Mouse (Mus musculus) embryonic facial prominence, embryonic 11.5 days (tissue): Measurements from ENCODE around the gene Rfxank. TPM values are rescaled to one million over a fixed set of nuclear protein-coding genes. Genes with fewer than 3 reads are reported as not detected.

Experiments
- ATAC-seq: fragments of 200-750 bp; cut with Nextera tagmentation; replicated peaks from 2 replicates; pipeline ENCODE4 v1.8.0; 2017; ENCODE audit warnings: low read depth; ENCODE audit not compliant: insufficient number of reproducible peaks, low FRiP score, low TSS enrichment
- DNase-seq: peaks from one replicate; pipeline ENCODE4 v3.0.0-alpha.2; 2015; ENCODE audit warnings: low spot score
- H3K27ac ChIP-seq: fragments of 300-500 bp; sonication (generic); replicated peaks from 2 replicates; pipeline ENCODE4 v1.5.1; 2014; ENCODE audit warnings: mild to moderate bottlenecking, low read depth, low read length, control low read depth
- H3K27me3 ChIP-seq: fragments of 300-500 bp; sonication (generic); 2 replicates; pipeline ENCODE4 v1.6.1; 2014; ENCODE audit warnings: mild to moderate bottlenecking, low read length, moderate library complexity, mixed read lengths; ENCODE audit not compliant: control insufficient read depth, insufficient read depth
- H3K36me3 ChIP-seq: fragments of 300-500 bp; sonication (generic); replicated peaks from 2 replicates; pipeline ENCODE4 v1.6.1; 2014; ENCODE audit warnings: low read depth, mild to moderate bottlenecking, low read length, moderate library complexity, mixed read lengths; ENCODE audit not compliant: control insufficient read depth, insufficient read depth
- H3K4me1 ChIP-seq: fragments of 300-500 bp; sonication (generic); 2 replicates; pipeline ENCODE4 v1.6.1; 2014; ENCODE audit warnings: low read length, mixed read lengths; ENCODE audit not compliant: control insufficient read depth, insufficient read depth
- H3K4me2 ChIP-seq: fragments of 300-500 bp; sonication (generic); 2 replicates; pipeline ENCODE4 v1.6.1; 2014; ENCODE audit warnings: low read depth, mild to moderate bottlenecking, control low read depth, low read length, moderate library complexity
- H3K4me3 ChIP-seq: fragments of 300-500 bp; sonication (generic); 2 replicates; pipeline ENCODE4 v1.5.1; 2014; ENCODE audit warnings: low read depth, low read length, control low read depth
- H3K9ac ChIP-seq: fragments of 300-500 bp; sonication (generic); replicated peaks from 2 replicates; pipeline ENCODE4 v1.6.1; 2014; ENCODE audit warnings: mild to moderate bottlenecking, control low read depth, low read length
- H3K9me3 ChIP-seq: fragments of 300-500 bp; sonication (generic); replicated peaks from 2 replicates; pipeline ENCODE4 v1.6.1; 2016; ENCODE audit warnings: mild to moderate bottlenecking, low read length, inconsistent platforms, mixed read lengths; ENCODE audit not compliant: control insufficient read depth
- WGBS: fragments of 180-500 bp; shearing (Covaris S2); extraction: QIAGEN DNeasy Blood & Tissue Kit; methylation state at CpG from one replicate; pipeline ENCODE4 v1.1.7; 2014; 5-methylcytosine and 5-hydroxymethylcytosine counted together
- polyA plus RNA-seq: library from polyadenylated mRNA; unstranded; fragments of >200 nt; fragmentation: Nextera tagmentation; extraction: Ambion mirVana; gene quantifications from 2 replicates; pipeline ENCODE4 v1.2.1, GENCODE M21; 2014

Gene Rfxank
- polyA plus RNA-seq, result 17.0 and 18.3 TPM in 2 replicates

DNA sequence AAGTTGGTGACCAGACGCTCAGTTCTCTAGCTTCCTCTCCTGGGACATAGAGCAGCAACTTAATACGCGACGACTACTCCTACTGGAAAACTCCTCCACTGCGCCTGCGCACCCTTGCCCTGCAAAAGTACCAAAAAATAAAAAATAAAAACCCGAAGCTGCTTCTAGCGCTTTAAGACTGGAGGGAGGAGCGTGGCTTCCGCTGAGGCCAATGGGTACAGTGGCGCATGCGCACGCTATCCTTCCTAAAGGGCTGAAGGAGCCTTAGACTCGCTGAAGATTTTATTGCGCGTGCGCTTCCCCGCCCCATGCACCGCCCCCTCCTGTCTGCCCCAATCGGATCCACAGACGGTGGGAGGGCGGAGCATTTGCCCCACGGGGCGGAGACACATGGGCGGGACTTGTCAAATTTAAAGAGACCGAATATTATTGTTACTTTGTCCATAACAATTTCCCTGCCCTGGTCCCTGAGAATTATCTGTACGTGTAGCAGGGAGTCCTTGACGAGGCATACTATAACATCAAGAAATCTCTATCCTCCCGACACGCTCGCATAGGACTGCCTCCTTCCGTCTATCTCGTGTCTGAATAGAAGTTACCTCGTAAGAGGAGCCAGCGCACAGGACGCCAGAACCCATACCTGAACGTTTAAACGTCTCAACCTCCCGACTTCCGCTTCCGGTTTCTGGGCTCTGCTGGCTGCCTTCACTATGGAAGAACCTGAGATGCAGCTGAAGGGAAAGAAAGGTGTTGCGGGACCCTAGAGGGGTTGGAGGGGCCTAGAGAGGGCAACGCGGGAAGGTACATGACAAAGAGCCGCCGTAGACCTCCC lies at the start of gene Rfxank, which contains the start of the genes Borcs8 and Mef2b:
Rfxank (minus strand) TSS at position 129 of the 832 bp plus-strand sequence.
Borcs8 (plus strand) TSS at position 474 of the 832 bp plus-strand sequence.
Mef2b (plus strand) TSS at position 686 of the 832 bp plus-strand sequence.
- DNase-seq, result peak; percentile 100
- under 1% methylated on average over 46 of the region's 46 CpGs for WGBS
- peak; percentile 93 for ATAC-seq
- H3K27me3 ChIP-seq, result no peaks in the 10 kb centered on the region
- H3K4me1 ChIP-seq, result peaks cover 5% of the 10 kb centered on the region
- H3K9me3 ChIP-seq, result no peaks in the 10 kb centered on the region
- H3K4me3 ChIP-seq, result peak within 1 kb of the TSS; percentile 78
- H3K4me2 ChIP-seq, result peak within 1 kb of the TSS; percentile 81
- H3K9ac ChIP-seq, result peak within 1 kb of the TSS; percentile 83
- peak within 1 kb of the TSS; percentile 57 for H3K27ac ChIP-seq
- peaks cover 7% of the 10 kb centered on the region for H3K36me3 ChIP-seq

DNA sequence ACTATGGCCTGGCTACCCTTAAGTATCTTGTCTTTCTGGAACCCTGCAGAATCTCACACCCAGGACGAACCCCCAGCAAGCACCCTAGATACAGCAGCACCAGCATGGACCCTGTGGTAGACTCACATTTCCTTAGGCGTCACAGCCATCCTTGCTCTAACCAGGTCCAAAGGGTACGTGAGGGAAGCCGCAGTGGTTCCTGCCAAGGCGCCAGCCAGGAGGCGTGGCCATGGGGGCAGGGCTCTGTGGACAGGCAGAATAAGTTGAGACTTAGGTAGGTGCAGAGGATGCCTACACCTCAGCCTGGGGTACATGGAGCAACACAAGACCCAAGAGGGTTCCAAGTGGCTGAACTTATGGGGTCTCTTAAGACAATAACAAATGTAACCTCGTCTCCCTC lies 49.8 kb upstream of the Rfxank start:
- Histone ChIP-seq H3K9ac (no peak overlapping the region), H3K36me3 (no peaks in the 10 kb centered on the region), H3K27me3 (no peaks in the 10 kb centered on the region), H3K4me2 (no peak overlapping the region), H3K4me3 (no peak overlapping the region), H3K4me1 (no peaks in the 10 kb centered on the region), H3K9me3 (no peaks in the 10 kb centered on the region), H3K27ac (no peak overlapping the region)
- ATAC-seq, result no peak
- no peak for DNase-seq
- WGBS, result 70% methylated on average over 7 of the region's 7 CpGs

DNA sequence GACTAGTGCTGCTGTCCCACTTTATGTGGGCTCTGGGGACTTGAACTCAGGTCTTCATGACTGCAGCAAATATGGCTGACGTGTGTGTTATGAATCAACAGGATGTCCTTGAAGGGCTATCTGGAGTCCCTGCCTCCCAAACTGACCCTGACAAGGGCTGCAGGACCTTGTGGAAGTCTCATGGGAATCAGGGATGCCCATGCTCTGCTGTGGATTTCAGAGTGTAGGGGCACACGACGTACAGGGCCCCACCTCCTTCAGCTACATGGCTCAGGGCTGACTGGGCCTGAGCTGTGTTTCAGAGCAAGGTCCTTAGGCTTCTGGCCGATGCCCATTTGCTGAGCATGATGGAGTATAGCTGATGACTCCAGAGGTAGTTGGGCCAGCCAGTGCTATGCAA lies 44.2 kb upstream of the Rfxank start:
- ATAC-seq (no peak), DNase-seq (no peak)
- H3K4me3 ChIP-seq, result no peak overlapping the region
- H3K4me1 ChIP-seq, result no peaks in the 10 kb centered on the region
- H3K9me3 ChIP-seq, result no peaks in the 10 kb centered on the region
- H3K27ac ChIP-seq, result no peak overlapping the region
- H3K4me2 ChIP-seq, result no peak overlapping the region
- H3K27me3 ChIP-seq, result no peaks in the 10 kb centered on the region
- WGBS, result 89% methylated on average over 4 of the region's 4 CpGs
- no peaks in the 10 kb centered on the region; the same call in 1 of the 2 replicates for H3K36me3 ChIP-seq
- no peak overlapping the region for H3K9ac ChIP-seq

DNA sequence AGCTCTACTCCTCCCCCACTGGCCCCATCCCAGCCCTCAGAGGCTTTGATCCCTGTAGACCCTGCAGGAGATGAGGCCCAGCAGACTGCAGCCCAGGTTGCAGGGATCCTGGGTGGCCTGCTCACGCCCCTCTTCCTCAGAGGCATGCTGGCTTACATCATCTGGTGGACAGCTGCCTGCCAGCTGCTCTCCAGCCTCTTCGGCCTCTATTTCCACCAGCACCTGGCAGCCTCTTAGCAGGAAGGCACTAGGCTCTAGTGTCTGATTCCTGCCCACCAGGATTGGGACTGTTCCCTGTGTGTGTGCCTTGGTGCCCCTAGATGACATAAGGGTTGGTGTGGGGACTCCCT lies 42.9 kb upstream of the Rfxank start:
- Histone ChIP-seq H3K4me1 (no peaks in the 10 kb centered on the region), H3K4me2 (no peak overlapping the region), H3K9me3 (no peaks in the 10 kb centered on the region), H3K27ac (no peak overlapping the region), H3K36me3 (no peaks in the 10 kb centered on the region; the same call in 1 of the 2 replicates), H3K9ac (no peak overlapping the region), H3K27me3 (no peaks in the 10 kb centered on the region), H3K4me3 (no peak overlapping the region)
- ATAC-seq (no peak), DNase-seq (no peak)
- WGBS, result 74% methylated on average over 2 of the region's 2 CpGs

DNA sequence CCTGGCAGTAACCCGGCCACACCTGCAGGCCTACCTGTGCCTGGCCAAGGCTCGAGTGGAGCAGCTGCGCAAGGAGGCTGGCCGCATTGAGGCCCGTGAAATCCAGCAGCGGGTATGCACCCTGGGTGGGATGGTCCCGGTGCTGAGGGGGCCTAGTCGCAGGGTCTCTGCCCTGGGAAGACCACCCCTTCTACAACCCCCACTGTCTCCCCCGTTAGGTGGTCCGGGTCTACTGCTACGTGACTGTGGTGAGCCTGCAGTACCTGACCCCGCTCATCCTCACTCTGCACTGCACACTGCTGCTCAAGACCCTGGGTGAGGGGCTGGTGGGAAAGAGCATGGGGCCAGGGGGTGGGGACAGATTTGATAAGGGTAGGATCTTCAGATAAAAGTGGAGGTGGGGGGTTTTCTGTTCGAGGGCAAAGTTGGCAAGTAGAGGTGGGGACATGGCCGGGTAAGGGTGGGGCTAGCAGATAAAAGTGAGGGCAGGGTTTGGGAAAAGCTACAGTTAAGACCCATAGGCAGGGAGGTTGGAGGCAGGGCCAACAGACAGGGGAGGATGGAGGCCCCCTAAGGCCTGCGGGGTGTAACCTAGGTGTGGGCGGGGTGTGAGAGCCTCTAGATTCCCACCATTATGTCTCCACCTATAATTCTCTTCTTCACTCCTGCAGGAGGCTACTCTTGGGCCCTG lies 42.4 kb upstream of the Rfxank start:
- Histone ChIP-seq H3K4me3 (no peak overlapping the region), H3K4me2 (no peak overlapping the region), H3K27me3 (no peaks in the 10 kb centered on the region), H3K4me1 (no peaks in the 10 kb centered on the region), H3K27ac (no peak overlapping the region), H3K9me3 (no peaks in the 10 kb centered on the region), H3K9ac (no peak overlapping the region; the same call in 1 of the 2 replicates), H3K36me3 (no peaks in the 10 kb centered on the region; the same call in 1 of the 2 replicates)
- DNase-seq (no peak), ATAC-seq (no peak; the same call in 1 of the 2 replicates)
- WGBS, result 88% methylated on average over 16 of the region's 16 CpGs

DNA sequence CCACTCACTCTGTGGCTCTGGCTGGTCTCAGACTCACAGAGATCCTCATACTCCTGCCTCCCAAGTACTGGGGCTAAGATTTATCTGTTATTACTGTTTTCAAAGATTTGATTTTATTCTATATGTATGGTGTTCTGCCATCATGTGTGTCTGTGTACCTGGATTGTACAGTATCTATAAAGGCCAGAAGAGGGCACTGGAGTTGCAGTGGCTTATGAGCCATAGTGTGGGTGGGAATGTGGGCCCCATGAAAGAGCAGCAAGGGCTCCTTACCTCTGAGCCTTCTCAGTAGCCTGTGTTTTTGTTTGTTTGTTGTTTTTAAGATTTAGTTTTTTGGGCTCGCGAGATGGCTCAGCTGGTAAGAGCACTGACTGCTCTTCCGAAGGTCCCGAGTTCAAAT lies 40.1 kb upstream of the Rfxank start:
- H3K9me3 ChIP-seq, result no peaks in the 10 kb centered on the region
- no peak overlapping the region for H3K4me2 ChIP-seq
- no peak overlapping the region for H3K9ac ChIP-seq
- WGBS, result 92% methylated on average over 4 of the region's 4 CpGs
- H3K27me3 ChIP-seq, result no peaks in the 10 kb centered on the region
- H3K4me1 ChIP-seq, result no peaks in the 10 kb centered on the region
- DNase-seq (no peak), ATAC-seq (no peak)
- no peak overlapping the region for H3K4me3 ChIP-seq
- H3K36me3 ChIP-seq, result no peaks in the 10 kb centered on the region; the same call in 1 of the 2 replicates
- H3K27ac ChIP-seq, result no peak overlapping the region

DNA sequence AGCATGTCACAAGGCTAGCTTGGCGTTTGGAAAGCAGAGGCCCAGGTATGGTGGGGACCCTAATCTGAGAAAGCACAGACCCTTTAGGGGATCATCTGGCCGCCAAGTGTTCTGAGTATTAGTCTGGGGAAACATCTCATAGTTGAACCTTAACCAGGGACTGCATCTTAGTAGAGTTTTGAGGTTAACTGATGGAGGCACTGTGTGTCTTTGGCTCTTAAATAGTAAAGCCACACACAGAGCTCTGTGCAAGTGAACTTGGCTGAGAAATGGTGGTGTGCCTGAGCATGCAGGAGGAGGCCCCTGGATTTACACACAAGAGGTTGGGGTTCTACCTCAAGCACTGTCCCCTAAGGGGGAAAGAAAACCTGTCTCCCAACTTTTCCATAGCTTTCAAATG lies 39.3 kb upstream of the Rfxank start:
- H3K36me3 ChIP-seq, result no peaks in the 10 kb centered on the region; the same call in 1 of the 2 replicates
- H3K4me2 ChIP-seq, result no peak overlapping the region
- H3K4me3 ChIP-seq, result no peak overlapping the region
- 83% methylated on average over 2 of the region's 2 CpGs for WGBS
- no peak for DNase-seq
- no peak for ATAC-seq
- no peaks in the 10 kb centered on the region for H3K9me3 ChIP-seq
- no peak overlapping the region for H3K9ac ChIP-seq
- H3K4me1 ChIP-seq, result no peaks in the 10 kb centered on the region
- H3K27me3 ChIP-seq, result no peaks in the 10 kb centered on the region
- H3K27ac ChIP-seq, result no peak overlapping the region

DNA sequence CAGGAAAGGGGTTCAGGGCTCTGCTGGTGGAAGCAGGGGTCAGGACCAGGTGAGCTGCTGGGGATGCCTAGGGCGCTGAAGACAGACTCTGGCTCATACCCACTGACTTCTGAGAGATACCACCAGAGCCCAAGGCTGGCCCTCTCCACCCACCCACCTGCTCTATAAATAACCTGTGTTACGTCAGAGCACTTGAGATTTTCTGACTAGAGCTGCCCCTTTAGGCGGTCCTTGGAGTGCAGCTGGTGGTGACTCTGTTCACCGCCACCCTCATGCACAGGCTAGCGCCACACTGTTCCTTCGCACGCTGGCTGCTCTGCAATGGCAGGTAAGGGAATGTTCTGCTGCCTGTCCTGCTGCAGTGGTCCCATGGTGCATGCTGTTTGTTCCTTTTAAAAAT lies 35.1 kb upstream of the Rfxank start:
- Histone ChIP-seq H3K36me3 (no peaks in the 10 kb centered on the region), H3K4me1 (no peaks in the 10 kb centered on the region), H3K27me3 (no peaks in the 10 kb centered on the region), H3K9me3 (no peaks in the 10 kb centered on the region), H3K9ac (no peak overlapping the region), H3K4me3 (no peak overlapping the region), H3K4me2 (no peak overlapping the region), H3K27ac (no peak overlapping the region)
- WGBS, result 89% methylated on average over 7 of the region's 7 CpGs
- ATAC-seq (no peak), DNase-seq (no peak)
